Mouse (Mus musculus): ENCODE measurements around the gene Muc1. TPM values are rescaled to one million over a fixed set of nuclear protein-coding genes. Genes with fewer than 3 reads are reported as not detected.

Muc1 gene
- polyA plus RNA-seq, 1 experiment from 2014 or later = 1.5 TPM

DNA sequence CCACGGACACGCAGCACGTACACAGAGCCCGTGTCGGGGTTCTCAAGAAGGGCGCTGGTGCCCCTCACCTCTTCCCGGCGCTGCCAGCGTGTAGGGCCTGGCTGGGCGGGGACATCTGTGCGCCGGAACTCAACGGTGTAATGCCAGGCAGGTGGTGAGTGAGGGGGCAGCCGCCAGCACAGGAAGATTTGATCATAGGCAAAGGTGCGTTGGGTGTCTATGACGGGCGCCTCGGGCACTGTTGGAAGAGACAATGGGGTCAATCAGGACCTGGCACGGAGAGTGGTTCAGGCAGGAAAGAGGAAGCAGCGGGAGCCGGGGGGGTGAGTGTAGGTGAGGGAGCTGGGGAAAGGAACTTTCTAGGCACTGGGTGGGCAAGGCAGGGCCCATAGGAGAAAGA lies 8.8 kb downstream of the Muc1 start:
- H3K36me3 ChIP-seq (ENCODE audit: control insufficient read depth, insufficient read depth, low read length) = peaks cover 78% of the 10 kb centered on the region
- no peak overlapping the region for H3K9ac ChIP-seq (ENCODE audit: low read depth, low read length)
- no peaks in the 10 kb centered on the region for H3K9me3 ChIP-seq (replicated peaks; ENCODE audit: control insufficient read depth, low read length, poor library complexity, severe bottlenecking)
- peaks cover 5% of the 10 kb centered on the region; the same call in 1 of the 2 replicates for H3K4me1 ChIP-seq (ENCODE audit: control insufficient read depth, insufficient read depth, low read length)
- no peak overlapping the region for H3K4me2 ChIP-seq (ENCODE audit: low read length)
- no peaks in the 10 kb centered on the region for H3K27me3 ChIP-seq (ENCODE audit: control insufficient read depth, insufficient read depth, low read depth, low read length)
- WGBS = 95% methylated on average over 21 of the region's 21 CpGs
- ATAC-seq = no peak
- no peak overlapping the region for H3K27ac ChIP-seq (ENCODE audit: low read length)
- H3K4me3 ChIP-seq (ENCODE audit: low read depth, low read length) = no peak overlapping the region

DNA sequence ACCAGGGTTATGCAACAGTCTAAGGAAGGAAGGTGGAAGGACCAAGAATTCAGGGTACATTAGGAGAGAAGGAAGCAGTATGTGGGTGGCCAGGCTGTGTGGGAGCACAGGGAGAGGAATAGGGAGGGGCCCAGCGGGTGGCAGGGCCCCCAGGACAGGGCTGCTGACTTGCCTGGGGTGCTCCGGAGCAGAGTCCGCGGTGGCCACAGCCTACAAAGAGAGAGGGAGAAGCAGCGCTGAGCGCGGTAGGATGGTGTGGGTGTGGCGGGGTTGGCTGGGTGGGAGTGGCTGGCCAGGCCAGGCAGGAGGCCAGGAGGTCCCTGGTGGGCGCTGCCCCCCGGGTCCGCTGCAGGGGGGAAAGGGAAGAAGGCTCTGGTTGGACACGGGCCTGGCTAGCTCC lies 9.6 kb downstream of the Muc1 start:
- Histone ChIP-seq H3K9ac (ENCODE audit: low read depth, low read length) (no peak overlapping the region), H3K27ac (ENCODE audit: low read length) (no peak overlapping the region), H3K36me3 (ENCODE audit: control insufficient read depth, insufficient read depth, low read length) (peaks cover 72% of the 10 kb centered on the region), H3K4me3 (ENCODE audit: low read depth, low read length) (no peak overlapping the region), H3K4me1 (ENCODE audit: control insufficient read depth, insufficient read depth, low read length) (peaks cover 13% of the 10 kb centered on the region), H3K9me3 (replicated peaks; ENCODE audit: control insufficient read depth, low read length, poor library complexity, severe bottlenecking) (no peaks in the 10 kb centered on the region), H3K4me2 (ENCODE audit: low read length) (no peak overlapping the region), H3K27me3 (ENCODE audit: control insufficient read depth, insufficient read depth, low read depth, low read length) (no peaks in the 10 kb centered on the region)
- WGBS = 62% methylated on average over 8 of the region's 12 CpGs
- ATAC-seq = no peak

DNA sequence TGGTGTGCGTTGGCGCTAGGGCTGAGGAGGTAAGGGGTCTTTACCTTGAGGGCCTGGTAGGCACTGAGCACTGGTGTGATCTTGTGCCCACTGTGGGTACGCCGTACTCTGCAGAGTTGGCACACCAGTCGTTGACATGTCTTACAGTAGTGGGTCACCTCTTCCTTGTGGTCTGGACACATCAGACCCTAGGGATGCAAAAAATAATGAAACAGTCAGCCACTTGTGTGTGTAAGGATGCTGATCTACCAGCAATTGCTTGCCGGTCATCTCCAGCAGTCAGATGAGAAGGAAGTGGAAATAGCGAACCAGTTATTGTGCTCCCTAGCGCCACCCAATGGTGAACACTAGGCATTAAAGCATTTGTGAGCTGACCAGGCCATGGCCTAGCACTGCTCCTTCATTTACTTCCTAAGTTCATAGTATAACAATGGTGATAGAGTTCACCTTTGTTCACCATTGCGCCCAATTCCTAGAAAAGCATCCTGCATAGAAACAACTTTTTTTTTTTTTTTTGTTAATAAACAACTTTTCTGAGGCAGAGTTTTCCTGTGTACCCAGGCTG lies 13.6 kb downstream of the Muc1 start:
- H3K9me3 ChIP-seq (replicated peaks; ENCODE audit: control insufficient read depth, low read length, poor library complexity, severe bottlenecking) = no peaks in the 10 kb centered on the region
- H3K4me1 ChIP-seq (ENCODE audit: control insufficient read depth, insufficient read depth, low read length) = peaks cover 29% of the 10 kb centered on the region
- WGBS = 72% methylated on average over 9 of the region's 9 CpGs
- no peak overlapping the region for H3K9ac ChIP-seq (ENCODE audit: low read depth, low read length)
- no peak overlapping the region for H3K4me3 ChIP-seq (ENCODE audit: low read depth, low read length)
- peaks cover 39% of the 10 kb centered on the region for H3K36me3 ChIP-seq (ENCODE audit: control insufficient read depth, insufficient read depth, low read length)
- H3K27me3 ChIP-seq (ENCODE audit: control insufficient read depth, insufficient read depth, low read depth, low read length) = no peaks in the 10 kb centered on the region
- no peak for ATAC-seq
- H3K27ac ChIP-seq (ENCODE audit: low read length) = no peak overlapping the region
- H3K4me2 ChIP-seq (ENCODE audit: low read length) = no peak overlapping the region

DNA sequence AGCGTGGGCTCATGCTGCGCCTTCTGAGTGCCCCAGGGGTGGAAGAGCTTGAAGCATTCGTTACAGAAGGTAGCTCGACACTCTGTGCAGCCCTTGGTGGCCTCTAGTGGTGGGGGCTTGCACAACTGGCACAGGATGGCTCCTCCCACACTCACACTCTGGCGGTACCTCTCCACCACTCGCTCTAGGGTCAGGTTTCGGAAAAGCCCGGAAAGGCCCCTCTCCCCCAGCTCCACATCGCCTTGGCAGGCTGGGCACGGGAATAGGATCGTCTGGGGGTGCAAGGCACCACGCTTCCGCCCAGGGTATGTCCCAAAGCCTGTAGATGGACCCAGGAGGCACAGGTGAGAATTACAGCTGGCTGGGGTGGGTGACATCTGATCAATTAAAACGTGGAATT lies 14.8 kb downstream of the Muc1 start:
- Histone ChIP-seq H3K27ac (ENCODE audit: low read length) (0 out of 2 replicates have a peak overlapping the region, but pooled peaks have one; percentile 19), H3K4me3 (ENCODE audit: low read depth, low read length) (peak overlapping the region; percentile 71), H3K9ac (ENCODE audit: low read depth, low read length) (peak overlapping the region; percentile 86), H3K36me3 (ENCODE audit: control insufficient read depth, insufficient read depth, low read length) (peaks cover 29% of the 10 kb centered on the region), H3K27me3 (ENCODE audit: control insufficient read depth, insufficient read depth, low read depth, low read length) (no peaks in the 10 kb centered on the region), H3K9me3 (replicated peaks; ENCODE audit: control insufficient read depth, low read length, poor library complexity, severe bottlenecking) (no peaks in the 10 kb centered on the region), H3K4me2 (ENCODE audit: low read length) (peak overlapping the region; percentile 86), H3K4me1 (ENCODE audit: control insufficient read depth, insufficient read depth, low read length) (peaks cover 31% of the 10 kb centered on the region)
- no peak for ATAC-seq
- 10% methylated on average over 14 of the region's 14 CpGs for WGBS

DNA sequence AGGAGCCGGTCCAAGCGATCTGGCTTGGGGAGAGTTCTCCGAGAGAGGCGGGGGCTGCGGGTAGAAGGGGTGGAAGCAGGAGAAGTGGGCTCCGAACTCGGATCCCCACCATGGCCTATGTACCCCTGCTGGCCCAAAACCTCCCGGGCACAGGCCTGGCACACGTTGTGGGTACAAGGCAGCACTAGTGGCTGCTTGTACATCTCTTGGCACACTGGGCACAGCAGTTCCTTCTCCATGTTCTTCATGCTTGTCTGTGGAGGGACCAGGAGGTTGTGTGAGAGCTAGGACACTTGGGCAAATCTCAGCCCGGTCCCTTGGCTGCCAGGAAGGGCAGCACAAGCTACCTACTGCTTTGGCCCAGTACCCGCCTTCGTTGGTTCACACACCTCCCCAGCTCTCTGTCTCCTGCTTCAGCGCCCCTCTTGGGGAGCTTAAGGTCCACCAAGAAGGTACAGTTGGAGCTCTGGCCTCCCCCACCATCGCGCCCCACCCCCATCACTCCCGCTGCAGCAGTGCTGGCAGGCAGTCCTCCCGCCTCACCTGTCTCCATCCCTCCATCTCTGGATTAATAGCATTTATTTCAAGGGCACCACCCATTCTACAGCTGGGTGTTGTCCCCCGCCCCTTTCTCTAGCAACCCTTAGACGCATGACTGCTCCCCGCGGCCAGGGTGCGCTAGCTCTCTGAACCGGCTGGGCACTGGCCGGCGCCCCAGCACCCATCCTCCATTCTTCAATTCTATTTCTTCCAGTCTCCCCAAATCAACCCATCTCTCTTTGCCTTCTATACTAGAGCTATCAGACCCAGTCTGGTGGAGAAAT lies 15.5 kb downstream of the Muc1 start:
- Histone ChIP-seq H3K9me3 (replicated peaks; ENCODE audit: control insufficient read depth, low read length, poor library complexity, severe bottlenecking) (no peaks in the 10 kb centered on the region), H3K27ac (ENCODE audit: low read length) (peak overlapping the region; percentile 95), H3K36me3 (ENCODE audit: control insufficient read depth, insufficient read depth, low read length) (peaks cover 25% of the 10 kb centered on the region), H3K4me3 (ENCODE audit: low read depth, low read length) (peak overlapping the region; percentile 71), H3K27me3 (ENCODE audit: control insufficient read depth, insufficient read depth, low read depth, low read length) (no peaks in the 10 kb centered on the region), H3K4me2 (ENCODE audit: low read length) (peak overlapping the region; percentile 86), H3K9ac (ENCODE audit: low read depth, low read length) (peak overlapping the region; percentile 86), H3K4me1 (ENCODE audit: control insufficient read depth, insufficient read depth, low read length) (peaks cover 31% of the 10 kb centered on the region)
- peak; percentile 27 for ATAC-seq
- WGBS = 11% methylated on average over 25 of the region's 25 CpGs

DNA sequence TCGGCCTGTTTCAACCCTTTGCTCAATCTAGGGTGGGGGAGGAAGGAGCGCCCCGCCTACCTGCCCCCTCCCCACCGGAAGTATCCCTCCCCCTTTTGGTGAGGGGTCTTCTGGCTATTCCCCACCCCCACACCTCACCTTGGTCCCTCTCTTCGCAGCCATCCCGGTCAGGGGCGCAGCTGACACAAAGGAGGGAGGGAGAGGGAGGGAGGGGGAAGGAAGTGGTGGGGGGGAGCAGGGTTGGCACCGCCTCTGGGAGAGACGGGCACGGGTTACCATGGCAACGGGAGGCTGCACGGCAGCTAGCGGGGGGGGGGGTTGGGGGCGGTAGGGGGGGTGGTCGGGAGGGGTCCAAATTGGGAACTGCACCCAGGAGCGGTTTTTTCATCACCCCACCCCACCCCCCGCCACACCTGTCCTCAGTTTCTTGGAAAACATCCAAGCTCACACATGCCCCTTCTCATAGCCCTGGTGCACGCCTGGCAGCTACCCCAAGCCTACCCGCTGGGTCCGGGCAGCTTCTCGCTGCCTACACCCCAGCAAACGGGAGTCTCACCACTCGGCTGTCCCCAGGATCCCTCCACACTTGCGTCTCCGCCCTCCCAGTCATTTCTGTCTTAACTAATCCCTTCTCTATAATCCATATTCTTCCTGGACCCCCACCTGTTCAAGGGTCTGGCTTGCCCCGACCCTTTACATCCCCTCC lies 16.3 kb downstream of the Muc1 start:
- H3K4me1 ChIP-seq (ENCODE audit: control insufficient read depth, insufficient read depth, low read length) = peaks cover 31% of the 10 kb centered on the region

DNA sequence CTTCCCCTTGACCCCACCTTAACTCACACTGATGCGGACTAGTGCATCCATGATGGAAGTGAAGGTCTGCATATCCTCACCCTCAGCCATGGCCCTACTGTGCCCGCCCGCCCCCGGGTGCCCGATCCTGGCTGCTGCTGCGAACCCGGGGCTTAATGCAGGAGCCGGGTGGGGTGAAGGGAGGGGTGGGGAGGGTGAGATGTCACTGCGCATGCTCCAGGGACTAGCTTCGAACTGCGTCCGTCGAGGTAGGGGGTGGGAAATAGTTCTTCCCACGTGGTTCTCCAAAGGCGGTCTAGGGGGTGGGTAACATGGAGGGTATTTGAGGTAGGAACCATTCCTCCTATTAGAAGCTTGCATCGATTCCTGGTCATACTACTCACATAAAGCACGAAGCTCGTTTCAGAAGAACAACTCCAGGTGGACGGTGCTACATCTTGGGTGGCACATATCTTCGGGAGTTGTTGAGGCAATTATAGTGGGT lies 16.9 kb downstream of the Muc1 start, which contains the start of gene Krtcap2:
Gene Krtcap2 (plus strand): TSS at position 279 of the 484 bp plus-strand sequence.
- Histone ChIP-seq H3K4me2 (ENCODE audit: low read length) (peak within 1 kb of the TSS; percentile 86), H3K27ac (ENCODE audit: low read length) (peak within 1 kb of the TSS; percentile 95), H3K36me3 (ENCODE audit: control insufficient read depth, insufficient read depth, low read length) (peaks cover 15% of the 10 kb centered on the region), H3K4me3 (ENCODE audit: low read depth, low read length) (peak within 1 kb of the TSS; percentile 71), H3K9me3 (replicated peaks; ENCODE audit: control insufficient read depth, low read length, poor library complexity, severe bottlenecking) (no peaks in the 10 kb centered on the region), H3K4me1 (ENCODE audit: control insufficient read depth, insufficient read depth, low read length) (peaks cover 31% of the 10 kb centered on the region), H3K27me3 (ENCODE audit: control insufficient read depth, insufficient read depth, low read depth, low read length) (no peaks in the 10 kb centered on the region), H3K9ac (ENCODE audit: low read depth, low read length) (peak within 1 kb of the TSS; percentile 86)
- 1% methylated on average over 20 of the region's 20 CpGs for WGBS
- ATAC-seq = peak; percentile 78

More for the DNA sequence above, 16.3 kb downstream of the Muc1 start:
- 0% methylated on average over 12 of the region's 26 CpGs for WGBS
- peak overlapping the region; percentile 86 for H3K9ac ChIP-seq (ENCODE audit: low read depth, low read length)
- H3K27me3 ChIP-seq (ENCODE audit: control insufficient read depth, insufficient read depth, low read depth, low read length) = no peaks in the 10 kb centered on the region
- peak overlapping the region; percentile 86 for H3K4me2 ChIP-seq (ENCODE audit: low read length)
- peak overlapping the region; percentile 95 for H3K27ac ChIP-seq (ENCODE audit: low read length)
- H3K4me3 ChIP-seq (ENCODE audit: low read depth, low read length) = peak overlapping the region; percentile 71
- peaks cover 19% of the 10 kb centered on the region for H3K36me3 ChIP-seq (ENCODE audit: control insufficient read depth, insufficient read depth, low read length)
- no peaks in the 10 kb centered on the region for H3K9me3 ChIP-seq (replicated peaks; ENCODE audit: control insufficient read depth, low read length, poor library complexity, severe bottlenecking)
- peak; percentile 70 for ATAC-seq

DNA sequence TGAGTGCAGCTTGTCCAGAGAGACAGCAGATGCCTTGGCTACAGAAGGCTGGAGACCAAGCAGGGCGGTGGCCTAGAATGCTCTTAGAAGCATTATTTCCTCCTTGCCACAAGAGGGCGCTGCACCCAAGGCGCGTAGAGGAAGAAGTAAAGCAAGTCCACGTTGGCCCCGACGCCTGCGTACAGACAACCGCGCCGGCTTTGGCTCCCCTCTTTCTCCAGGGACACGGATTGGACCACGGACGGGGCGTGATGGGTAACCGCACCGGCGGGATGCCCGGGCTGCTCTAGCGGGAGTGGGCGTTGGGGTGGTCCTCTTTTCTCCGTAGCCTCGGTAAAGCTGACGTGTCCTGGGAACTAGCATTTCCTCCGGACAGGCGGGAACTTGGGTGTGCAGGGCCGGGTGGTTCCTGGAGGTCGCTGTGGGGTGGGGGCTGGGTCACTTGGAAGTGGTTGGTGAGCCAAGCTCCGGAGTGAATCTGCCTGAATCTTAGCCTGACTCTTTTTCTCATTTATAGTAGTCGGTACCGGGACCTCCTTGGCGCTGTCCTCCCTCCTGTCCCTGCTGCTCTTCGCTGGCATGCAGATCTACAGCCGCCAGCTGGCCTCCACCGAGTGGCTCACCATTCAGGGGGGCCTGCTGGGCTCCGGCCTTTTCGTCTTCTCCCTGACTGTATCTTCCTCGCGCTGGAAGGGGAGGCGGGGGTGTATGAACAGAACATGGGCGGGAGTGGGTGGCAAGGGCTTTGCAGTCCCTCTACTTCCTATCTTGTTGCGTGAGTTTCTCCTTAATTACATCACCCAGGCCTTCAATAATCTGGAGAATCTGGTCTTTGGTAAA lies 17.6 kb downstream of the Muc1 start, which contains the start of gene Trim46:
Gene Trim46 (minus strand): TSS at position 49 of the 840 bp plus-strand sequence.
- under 1% methylated on average over 42 of the region's 42 CpGs for WGBS
- H3K4me1 ChIP-seq (ENCODE audit: control insufficient read depth, insufficient read depth, low read length) = peaks cover 33% of the 10 kb centered on the region

More for the DNA sequence above, 17.6 kb downstream of the Muc1 start, which contains the start of gene Trim46:
- peaks cover 8% of the 10 kb centered on the region for H3K36me3 ChIP-seq (ENCODE audit: control insufficient read depth, insufficient read depth, low read length)
- no peaks in the 10 kb centered on the region for H3K27me3 ChIP-seq (ENCODE audit: control insufficient read depth, insufficient read depth, low read depth, low read length)
- peak within 1 kb of the TSS; percentile 71 for H3K4me3 ChIP-seq (ENCODE audit: low read depth, low read length)
- no peaks in the 10 kb centered on the region for H3K9me3 ChIP-seq (replicated peaks; ENCODE audit: control insufficient read depth, low read length, poor library complexity, severe bottlenecking)
- H3K27ac ChIP-seq (ENCODE audit: low read length) = peak within 1 kb of the TSS; percentile 95
- peak within 1 kb of the TSS; percentile 86 for H3K9ac ChIP-seq (ENCODE audit: low read depth, low read length)
- H3K4me2 ChIP-seq (ENCODE audit: low read length) = peak within 1 kb of the TSS; percentile 86
- peak; percentile 74 for ATAC-seq

Measured in midbrain, embryonic 16.5 days (tissue).